Mouse (Mus musculus): ENCODE measurements around the gene Mef2d. TPM values are rescaled to one million over a fixed set of nuclear protein-coding genes. Genes with fewer than 3 reads are reported as not detected.

Gene Mef2d
- polyA plus RNA-seq, 1 experiment: 41.5 TPM

GRCm38 (mm10) chr3:88203999-88204700, 62.0 kb downstream of the Mef2d start:
- no peak for TF ChIP-seq POLR2A (IDR thresholded peaks at IDR 0.05; ENCODE audit: insufficient read depth, low read length)
- TF ChIP-seq EP300 (IDR thresholded peaks at IDR 0.05; ENCODE audit: insufficient read depth, low read depth, low read length): no peak
- no peak for TF ChIP-seq CTCF (IDR thresholded peaks at IDR 0.05; ENCODE audit: low read depth, low read length)
- no peak overlapping the region for H3K4me3 ChIP-seq (ENCODE audit: low read depth, low read length)
- H3K9me3 ChIP-seq (replicated peaks; ENCODE audit: control insufficient read depth, insufficient read depth, low read length, poor library complexity, severe bottlenecking): no peaks in the 10 kb centered on the region
- no peaks in the 10 kb centered on the region for H3K4me1 ChIP-seq (ENCODE audit: control insufficient read depth, insufficient read depth, low read length)
- H3K27ac ChIP-seq (ENCODE audit: insufficient read depth, low read length): no peak overlapping the region
- no peak overlapping the region for H3K9ac ChIP-seq (ENCODE audit: low read depth, poor library complexity, severe bottlenecking)
- H3K27me3 ChIP-seq (ENCODE audit: control insufficient read depth, insufficient read depth, low read length, poor library complexity, severe bottlenecking): peaks cover 19% of the 10 kb centered on the region
- H3K36me3 ChIP-seq (ENCODE audit: control insufficient read depth, insufficient read depth, low read length, poor library complexity, severe bottlenecking): no peaks in the 10 kb centered on the region

- TF ChIP-seq POLR2A (IDR thresholded peaks at IDR 0.05; ENCODE audit: insufficient read depth, low read length) (no peak), EP300 (IDR thresholded peaks at IDR 0.05; ENCODE audit: insufficient read depth, low read depth, low read length) (no peak), CTCF (IDR thresholded peaks at IDR 0.05; ENCODE audit: low read depth, low read length) (no peak)
- no peaks in the 10 kb centered on the region for H3K4me1 ChIP-seq (ENCODE audit: control insufficient read depth, insufficient read depth, low read length)
- no peak overlapping the region for H3K4me3 ChIP-seq (ENCODE audit: low read depth, low read length)
- H3K9me3 ChIP-seq (replicated peaks; ENCODE audit: control insufficient read depth, insufficient read depth, low read length, poor library complexity, severe bottlenecking): no peaks in the 10 kb centered on the region
- H3K36me3 ChIP-seq (ENCODE audit: control insufficient read depth, insufficient read depth, low read length, poor library complexity, severe bottlenecking): no peaks in the 10 kb centered on the region
- H3K27ac ChIP-seq (ENCODE audit: insufficient read depth, low read length): no peak overlapping the region
- H3K9ac ChIP-seq (ENCODE audit: low read depth, poor library complexity, severe bottlenecking): no peak overlapping the region
- H3K27me3 ChIP-seq (ENCODE audit: control insufficient read depth, insufficient read depth, low read length, poor library complexity, severe bottlenecking): peaks cover 19% of the 10 kb centered on the region
Measured at GRCm38 (mm10) chr3:88204751-88205150, 62.6 kb downstream of the Mef2d start.

GRCm38 (mm10) chr3:88205176-88205562, 63.0 kb downstream of the Mef2d start:
- Histone ChIP-seq H3K27me3 (ENCODE audit: control insufficient read depth, insufficient read depth, low read length, poor library complexity, severe bottlenecking) (peaks cover 16% of the 10 kb centered on the region), H3K4me1 (ENCODE audit: control insufficient read depth, insufficient read depth, low read length) (no peaks in the 10 kb centered on the region), H3K9me3 (replicated peaks; ENCODE audit: control insufficient read depth, insufficient read depth, low read length, poor library complexity, severe bottlenecking) (no peaks in the 10 kb centered on the region), H3K9ac (ENCODE audit: low read depth, poor library complexity, severe bottlenecking) (no peak overlapping the region), H3K27ac (ENCODE audit: insufficient read depth, low read length) (no peak overlapping the region), H3K4me3 (ENCODE audit: low read depth, low read length) (no peak overlapping the region), H3K36me3 (ENCODE audit: control insufficient read depth, insufficient read depth, low read length, poor library complexity, severe bottlenecking) (no peaks in the 10 kb centered on the region)
- no peak for TF ChIP-seq EP300 (IDR thresholded peaks at IDR 0.05; ENCODE audit: insufficient read depth, low read depth, low read length)
- no peak for TF ChIP-seq POLR2A (IDR thresholded peaks at IDR 0.05; ENCODE audit: insufficient read depth, low read length)
- no peak for TF ChIP-seq CTCF (IDR thresholded peaks at IDR 0.05; ENCODE audit: low read depth, low read length)

- Histone ChIP-seq H3K27ac (ENCODE audit: insufficient read depth, low read length) (no peak overlapping the region), H3K4me3 (ENCODE audit: low read depth, low read length) (no peak overlapping the region), H3K27me3 (ENCODE audit: control insufficient read depth, insufficient read depth, low read length, poor library complexity, severe bottlenecking) (peaks cover 10% of the 10 kb centered on the region), H3K36me3 (ENCODE audit: control insufficient read depth, insufficient read depth, low read length, poor library complexity, severe bottlenecking) (no peaks in the 10 kb centered on the region), H3K9ac (ENCODE audit: low read depth, poor library complexity, severe bottlenecking) (no peak overlapping the region), H3K9me3 (replicated peaks; ENCODE audit: control insufficient read depth, insufficient read depth, low read length, poor library complexity, severe bottlenecking) (no peaks in the 10 kb centered on the region), H3K4me1 (ENCODE audit: control insufficient read depth, insufficient read depth, low read length) (no peaks in the 10 kb centered on the region)
- TF ChIP-seq EP300 (IDR thresholded peaks at IDR 0.05; ENCODE audit: insufficient read depth, low read depth, low read length): no peak
- TF ChIP-seq CTCF (IDR thresholded peaks at IDR 0.05; ENCODE audit: low read depth, low read length): no peak
- TF ChIP-seq POLR2A (IDR thresholded peaks at IDR 0.05; ENCODE audit: insufficient read depth, low read length): no peak
Measured at GRCm38 (mm10) chr3:88205563-88206491, 63.7 kb downstream of the Mef2d start.

GRCm38 (mm10) chr3:88206500-88206899, 64.3 kb downstream of the Mef2d start:
- TF ChIP-seq CTCF (IDR thresholded peaks at IDR 0.05; ENCODE audit: low read depth, low read length): no peak
- no peak for TF ChIP-seq POLR2A (IDR thresholded peaks at IDR 0.05; ENCODE audit: insufficient read depth, low read length)
- no peak for TF ChIP-seq EP300 (IDR thresholded peaks at IDR 0.05; ENCODE audit: insufficient read depth, low read depth, low read length)
- Histone ChIP-seq H3K27ac (ENCODE audit: insufficient read depth, low read length) (no peak overlapping the region), H3K4me3 (ENCODE audit: low read depth, low read length) (no peak overlapping the region), H3K9ac (ENCODE audit: low read depth, poor library complexity, severe bottlenecking) (no peak overlapping the region), H3K36me3 (ENCODE audit: control insufficient read depth, insufficient read depth, low read length, poor library complexity, severe bottlenecking) (no peaks in the 10 kb centered on the region), H3K4me1 (ENCODE audit: control insufficient read depth, insufficient read depth, low read length) (no peaks in the 10 kb centered on the region), H3K27me3 (ENCODE audit: control insufficient read depth, insufficient read depth, low read length, poor library complexity, severe bottlenecking) (peaks cover 5% of the 10 kb centered on the region), H3K9me3 (replicated peaks; ENCODE audit: control insufficient read depth, insufficient read depth, low read length, poor library complexity, severe bottlenecking) (no peaks in the 10 kb centered on the region)

Data from ES-Bruce4 (cell line).